Mouse (Mus musculus) cortical plate, adult 2 months (tissue): ENCODE measurements around the gene Commd1.

Experiments
- CTCF ChIP-seq: fragments of 200-500 bp; IDR thresholded peaks from 2 replicates; pipeline ENCODE4 v1.5.1; 2011; ENCODE audit warnings: mild to moderate bottlenecking, control low read depth, low read length; ENCODE audit not compliant: insufficient read depth; ENCODE audit errors: extremely low read depth
- POLR2A ChIP-seq: fragments of 200-500 bp; IDR thresholded peaks from 2 replicates; pipeline ENCODE4 v1.6.1; 2011; ENCODE audit warnings: mild to moderate bottlenecking, low read length, control low read depth; ENCODE audit not compliant: insufficient read depth; ENCODE audit errors: extremely low read depth

DNA sequence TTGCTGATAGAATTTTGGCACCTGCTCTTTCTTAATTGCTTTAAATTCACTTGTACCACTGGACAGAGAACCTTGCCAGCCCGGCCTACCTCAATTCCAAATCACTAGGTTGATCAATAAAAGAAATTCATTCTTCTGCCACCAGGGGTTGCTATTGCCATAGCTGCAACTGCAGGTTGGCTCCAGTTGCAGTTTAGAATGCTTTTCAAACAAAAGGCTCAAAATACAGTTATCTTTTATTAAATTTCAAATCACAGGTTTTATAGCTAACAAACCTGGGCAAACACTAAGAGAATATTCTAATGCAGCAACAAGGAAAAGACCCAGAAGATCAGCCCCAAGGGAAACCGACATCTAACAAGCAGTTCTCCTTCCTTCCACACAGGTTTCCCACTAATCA, 5.2 kb upstream of the Commd1 start:
- TF ChIP-seq CTCF: peak; percentile 81
- TF ChIP-seq POLR2A: no peak
